Mouse (Mus musculus) telencephalon, adult 2 months (tissue): ENCODE measurements around the gene Btbd35f2.
"Not testable (repeated sequence)": the region's sequence is repeated elsewhere in the genome, so short reads cannot be mapped to it uniquely, and the experiment has no call there.

Experiments
- DNase-seq: peaks from one replicate; pipeline ENCODE4 v3.0.0-alpha.2; 2011; ENCODE audit warnings: low read depth, low spot score

The Btbd35f2 gene

GRCm38 (mm10) chrX:32278094-32278493 lies at the start of gene Btbd35f2:
TSS of gene Btbd35f2 (plus strand) at chrX:32278394.
- not testable (repeated sequence) for DNase-seq
